Mouse (Mus musculus): ENCODE measurements around the gene Ralbp1. TPM values are rescaled to one million over a fixed set of nuclear protein-coding genes. Genes with fewer than 3 reads are reported as not detected.

Gene Ralbp1
- total RNA-seq, 2 experiments from 2014 or later = 53.1 to 57.8 TPM

DNA sequence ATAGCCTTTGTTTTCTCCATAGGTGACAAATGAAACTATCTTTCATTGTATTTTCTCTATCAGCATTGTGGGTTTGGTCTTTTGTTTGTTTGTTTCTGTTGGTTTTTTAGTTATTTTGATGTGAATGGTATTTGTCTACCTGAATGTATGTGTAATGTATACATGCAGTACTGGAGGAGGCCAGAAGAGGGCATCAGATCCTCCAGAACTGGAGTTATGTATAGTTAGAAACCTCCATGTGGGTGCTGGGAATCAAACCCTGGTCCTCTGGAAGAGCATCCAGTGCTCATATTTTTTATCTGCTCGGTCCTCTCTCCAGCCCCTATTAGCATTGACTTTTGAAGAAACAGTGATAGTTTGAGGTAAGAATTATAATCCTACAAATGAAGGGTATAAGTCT is 17.4 kb upstream of the Ralbp1 start:
- intact Hi-C loops (cut with DNase I) = no loop called here
- no peak for DNase-seq (ENCODE audit: low spot score in 2 of 2)

GRCm38 (mm10) chr17:65902281-65902680 is 16.7 kb upstream of the Ralbp1 start:
- peak in 1 of 2 experiments; percentile 58 for DNase-seq (ENCODE audit: low spot score in 2 of 2)
- intact Hi-C loops (cut with DNase I) = no loop called here

DNA sequence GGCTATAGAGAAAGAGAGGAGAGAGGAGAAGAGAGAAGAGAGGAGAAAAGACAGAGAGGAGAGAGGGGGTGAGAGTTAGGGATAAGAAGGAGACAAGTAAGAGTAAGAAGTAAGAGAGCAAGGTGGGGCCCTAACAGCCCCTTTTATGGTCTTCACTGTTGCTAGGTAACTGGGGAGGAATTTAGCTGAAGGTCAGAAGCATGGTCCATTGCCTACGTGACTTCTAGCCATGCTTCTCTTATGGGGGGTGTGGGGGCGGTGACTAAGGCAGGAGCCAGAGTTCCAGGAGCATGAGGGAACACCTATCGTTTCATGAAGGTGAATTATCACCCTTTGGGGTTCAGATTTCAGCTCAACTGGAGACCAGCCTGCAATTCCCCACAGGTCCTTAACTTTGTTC is 10.4 kb upstream of the Ralbp1 start:
- DNase-seq (ENCODE audit: low spot score in 2 of 2) = no peak
- intact Hi-C loops (cut with DNase I) = no loop called here

DNA sequence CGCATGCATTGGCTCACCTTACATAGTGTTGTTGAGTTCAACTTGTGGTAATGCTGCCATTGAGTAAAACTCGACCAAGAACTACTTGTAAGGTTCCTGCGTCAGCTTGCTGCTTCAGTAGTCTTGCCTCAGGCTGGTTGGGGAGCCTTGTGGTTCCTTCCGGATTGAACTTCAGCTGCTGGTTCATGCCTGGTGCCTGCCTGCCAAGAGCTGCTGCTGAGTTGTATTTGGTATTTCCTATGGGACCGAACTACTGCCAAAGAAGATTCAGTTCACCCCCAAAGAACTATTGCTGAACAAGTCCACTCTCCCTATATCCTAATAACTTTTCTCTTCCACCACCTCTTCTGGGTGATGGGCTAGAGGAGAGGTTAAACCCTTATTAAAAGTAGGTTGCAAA is 3.9 kb upstream of the Ralbp1 start:
- DNase-seq (ENCODE audit: low spot score in 2 of 2) = no peak
- intact Hi-C loops (cut with DNase I) = no loop called here

GRCm38 (mm10) chr17:65886571-65886970 is 973 bp upstream of the Ralbp1 start:
- intact Hi-C loops (cut with DNase I) = no loop called here
- DNase-seq (ENCODE audit: low spot score in 2 of 2) = no peak

DNA sequence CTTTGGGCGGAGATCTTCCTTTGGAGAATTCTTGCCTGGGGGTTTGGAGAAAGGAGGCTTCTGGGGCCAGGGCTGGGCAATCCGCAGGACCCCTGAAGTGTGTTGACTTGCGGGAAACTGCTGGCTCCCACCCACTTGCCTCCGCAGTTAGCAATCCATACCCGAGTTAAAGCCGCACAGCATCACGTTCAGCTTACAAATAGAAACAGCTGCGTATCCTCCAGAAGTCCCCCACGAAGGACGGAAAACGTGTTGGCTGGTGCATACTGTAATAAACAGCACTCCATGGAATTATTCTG is 251 bp downstream of the Ralbp1 start:
- no peak for DNase-seq (ENCODE audit: low spot score in 2 of 2)
- intact Hi-C loops (cut with DNase I) = loop anchor here (1.0 kb wide), 1 partner anchor 65 kb away; no protein-coding TSS in a partner anchor

DNA sequence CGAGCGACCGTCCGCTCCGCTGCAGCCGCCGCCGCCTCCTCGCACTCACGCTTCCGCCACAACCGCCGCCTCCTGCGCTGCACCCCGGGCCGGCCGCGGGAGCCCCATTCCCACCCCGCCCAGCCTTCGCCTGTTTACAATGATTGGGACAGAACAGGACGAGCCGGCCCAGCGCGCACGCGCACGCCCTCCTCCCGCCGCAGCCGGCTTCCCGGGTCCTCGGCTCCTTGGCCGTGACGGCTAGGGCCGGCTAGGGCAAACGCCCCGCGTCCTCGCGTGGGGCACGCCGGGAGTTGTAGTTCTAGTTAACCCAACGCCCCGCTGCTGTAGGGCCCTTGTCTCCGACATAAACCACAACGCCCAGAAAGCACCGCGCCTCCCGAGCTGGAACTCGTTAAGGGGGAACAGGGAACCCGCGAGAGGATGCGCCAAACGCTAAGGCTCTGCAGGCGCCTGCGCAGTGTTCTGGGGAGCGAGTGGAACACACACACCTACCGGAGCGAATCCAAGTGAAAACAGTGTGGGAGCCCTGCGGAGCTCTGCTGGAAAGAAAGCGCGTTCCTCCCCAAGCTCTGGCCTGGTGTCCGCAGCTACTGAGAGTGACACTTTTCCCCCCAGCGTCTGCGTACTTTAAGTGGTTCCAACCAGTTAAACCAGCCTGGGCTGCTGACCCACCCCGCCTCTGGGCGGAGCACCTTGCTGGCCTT is 754 bp downstream of the Ralbp1 start:
- intact Hi-C loops (cut with DNase I) = loop anchor here (1.0 kb wide), 1 partner anchor 65 kb away; no protein-coding TSS in a partner anchor
- DNase-seq (ENCODE audit: low spot score in 2 of 2) = peak; percentile 100

DNA sequence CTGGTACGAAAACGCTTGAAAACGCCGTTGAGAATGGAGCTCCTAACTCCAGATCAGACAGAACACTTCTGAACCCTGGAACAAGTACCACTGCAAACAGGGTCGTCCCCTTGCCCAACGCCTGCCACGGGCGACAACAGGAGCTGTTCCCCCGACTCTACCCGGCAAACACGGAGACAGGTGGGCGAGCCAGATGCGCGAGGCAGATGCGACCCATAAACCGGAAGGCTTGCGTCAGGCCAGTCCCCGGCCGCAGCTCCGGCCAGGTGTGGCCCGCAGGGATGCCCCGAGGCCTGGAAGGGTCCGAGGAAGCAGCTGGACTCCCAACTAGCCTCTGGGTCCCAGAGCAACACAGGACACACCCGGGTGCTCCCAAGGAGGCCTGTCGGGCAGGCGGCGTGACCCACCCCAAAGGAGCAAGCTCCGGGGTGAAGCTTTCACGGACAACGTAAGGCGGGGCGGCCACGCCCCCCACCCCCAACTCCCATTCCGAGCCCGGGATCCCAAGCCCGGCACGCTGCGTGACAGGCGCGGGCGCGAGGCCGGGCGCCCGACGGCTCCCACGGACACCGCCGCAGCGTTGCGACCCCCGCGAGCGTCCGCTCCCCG is 1.4 kb downstream of the Ralbp1 start:
- peak; percentile 30 to 47 for DNase-seq (ENCODE audit: low spot score in 2 of 2)
- intact Hi-C loops (cut with DNase I) = no loop called here

DNA sequence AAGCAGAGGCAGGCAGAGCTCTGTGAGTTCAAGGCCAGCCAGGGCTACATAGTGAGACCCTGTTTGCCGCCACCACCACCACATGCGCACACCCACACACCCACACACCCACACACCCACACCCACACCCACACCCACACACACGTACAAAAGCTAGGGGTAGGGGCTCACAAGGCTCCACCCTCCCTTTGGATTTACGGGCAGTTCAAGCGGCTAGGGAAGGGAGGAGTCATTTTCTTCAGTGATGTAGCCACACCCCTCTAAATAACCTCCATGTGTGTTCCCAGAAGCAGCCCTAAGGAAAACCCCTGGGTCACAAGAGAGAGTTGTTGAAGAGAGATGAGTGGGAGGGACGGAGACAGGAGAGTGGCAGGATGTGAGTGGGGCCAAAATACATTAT is 8.6 kb downstream of the Ralbp1 start:
- DNase-seq (ENCODE audit: low spot score in 2 of 2) = no peak
- intact Hi-C loops (cut with DNase I) = no loop called here

DNA sequence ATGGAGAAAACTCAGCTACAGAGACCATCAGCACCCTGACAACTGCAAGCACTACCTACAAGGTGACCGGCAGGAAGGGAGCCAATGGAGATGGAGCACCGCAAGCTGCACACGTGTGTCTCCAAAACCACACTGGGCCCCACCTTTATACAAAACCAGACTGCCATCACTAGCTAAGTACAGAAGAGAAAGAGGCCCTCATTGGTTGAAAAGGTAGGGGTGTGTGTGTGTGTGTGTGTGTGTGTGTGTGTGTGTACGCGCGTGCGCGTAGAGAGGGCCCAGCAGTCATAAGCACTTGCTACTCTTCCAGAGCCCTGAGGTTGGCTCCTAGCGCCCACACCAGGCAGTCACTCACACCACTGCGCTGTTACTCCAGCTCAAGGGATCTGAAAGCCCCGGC is 11.8 kb downstream of the Ralbp1 start:
- intact Hi-C loops (cut with DNase I) = no loop called here
- no peak for DNase-seq (ENCODE audit: low spot score in 2 of 2)

DNA sequence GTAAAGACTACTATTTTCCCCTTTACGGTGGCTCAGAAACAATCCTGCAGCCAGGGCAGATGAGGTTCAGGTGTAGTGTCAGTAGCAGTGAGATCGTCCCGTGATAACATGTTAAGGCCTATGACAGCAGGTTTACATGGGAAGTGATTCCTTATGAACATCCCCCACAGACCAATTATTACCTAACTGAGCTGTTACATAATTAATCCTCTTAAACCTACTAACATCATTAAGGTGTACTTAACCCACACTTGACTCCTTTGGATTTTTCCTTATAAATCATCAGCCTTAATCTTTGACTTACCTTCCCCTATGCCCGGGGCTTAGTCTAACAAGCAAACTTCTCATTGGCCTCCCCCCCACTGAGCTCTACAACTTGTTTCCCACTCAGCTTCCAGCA is 12.4 kb downstream of the Ralbp1 start:
- DNase-seq (ENCODE audit: low spot score in 2 of 2) = no peak
- intact Hi-C loops (cut with DNase I) = no loop called here

GRCm38 (mm10) chr17:65872652-65873051 is 12.9 kb downstream of the Ralbp1 start:
- intact Hi-C loops (cut with DNase I) = no loop called here
- no peak for DNase-seq (ENCODE audit: low spot score in 2 of 2)

- no peak for DNase-seq (ENCODE audit: low spot score in 2 of 2)
- intact Hi-C loops (cut with DNase I) = no loop called here
Observed at GRCm38 (mm10) chr17:65872051-65872450, 13.5 kb downstream of the Ralbp1 start.

- intact Hi-C loops (cut with DNase I) = no loop called here
- DNase-seq (ENCODE audit: low spot score in 2 of 2) = no peak
Observed at GRCm38 (mm10) chr17:65871641-65872041, 14.0 kb downstream of the Ralbp1 start.

- DNase-seq (ENCODE audit: low spot score in 2 of 2) = peak; percentile 53 to 64
- intact Hi-C loops (cut with DNase I) = no loop called here
Observed at GRCm38 (mm10) chr17:65870146-65870545, 15.5 kb downstream of the Ralbp1 start.

DNA sequence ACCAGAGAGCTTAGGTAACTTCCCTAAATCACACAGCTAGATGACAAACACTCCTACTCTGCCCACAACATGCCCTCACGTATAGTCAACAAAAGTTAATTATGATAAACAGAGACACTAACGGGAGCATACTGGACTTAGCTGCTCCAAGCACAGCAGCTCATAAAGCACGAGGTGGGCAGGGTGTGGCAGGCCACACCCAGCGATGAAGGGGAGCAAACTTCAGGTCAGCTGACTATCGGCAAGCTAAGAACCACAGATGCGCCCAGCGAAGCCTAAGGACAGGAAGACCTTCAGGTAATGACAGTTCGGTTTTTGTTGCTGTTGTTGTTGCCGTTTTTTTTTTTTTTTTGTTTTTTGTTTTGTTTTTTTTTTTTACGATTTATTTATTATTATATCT is 15.9 kb downstream of the Ralbp1 start:
- intact Hi-C loops (cut with DNase I) = loop anchor here (10.0 kb wide), 1 partner anchor 355 kb away; no protein-coding TSS in a partner anchor
- no peak for DNase-seq (ENCODE audit: low spot score in 2 of 2)

DNA sequence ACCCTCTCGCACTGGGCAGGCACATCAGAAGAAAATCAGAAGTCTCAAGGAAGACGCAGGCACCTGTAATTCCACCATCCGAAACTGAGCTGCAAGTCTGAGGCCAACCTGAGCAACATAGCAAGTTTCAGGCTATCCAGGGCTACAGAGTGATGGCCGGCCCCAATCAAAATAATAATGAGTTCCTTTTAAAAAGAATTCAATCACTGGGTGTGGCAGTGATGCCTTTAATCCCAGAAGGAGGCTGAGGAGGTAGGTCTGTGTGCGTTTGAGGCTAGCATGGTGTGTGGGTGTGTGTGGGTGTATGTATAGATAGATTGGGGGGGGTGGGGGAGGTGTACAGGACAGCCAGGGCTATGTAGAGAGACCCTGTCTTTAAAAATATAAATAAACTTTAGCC is 17.6 kb downstream of the Ralbp1 start:
- intact Hi-C loops (cut with DNase I) = loop anchor here (10.0 kb wide), 1 partner anchor 357 kb away; no protein-coding TSS in a partner anchor
- no peak for DNase-seq (ENCODE audit: low spot score in 2 of 2)

GRCm38 (mm10) chr17:65866201-65866600 is 19.4 kb downstream of the Ralbp1 start:
- DNase-seq (ENCODE audit: low spot score in 2 of 2) = no peak
- intact Hi-C loops (cut with DNase I) = loop anchor here (10.0 kb wide), 1 partner anchor 359 kb away; no protein-coding TSS in a partner anchor

- no peak for DNase-seq (ENCODE audit: low spot score in 2 of 2)
- intact Hi-C loops (cut with DNase I) = loop anchor here (10.0 kb wide), 1 partner anchor 360 kb away; no protein-coding TSS in a partner anchor
Observed at GRCm38 (mm10) chr17:65865265-65865664, 20.3 kb downstream of the Ralbp1 start.

DNA sequence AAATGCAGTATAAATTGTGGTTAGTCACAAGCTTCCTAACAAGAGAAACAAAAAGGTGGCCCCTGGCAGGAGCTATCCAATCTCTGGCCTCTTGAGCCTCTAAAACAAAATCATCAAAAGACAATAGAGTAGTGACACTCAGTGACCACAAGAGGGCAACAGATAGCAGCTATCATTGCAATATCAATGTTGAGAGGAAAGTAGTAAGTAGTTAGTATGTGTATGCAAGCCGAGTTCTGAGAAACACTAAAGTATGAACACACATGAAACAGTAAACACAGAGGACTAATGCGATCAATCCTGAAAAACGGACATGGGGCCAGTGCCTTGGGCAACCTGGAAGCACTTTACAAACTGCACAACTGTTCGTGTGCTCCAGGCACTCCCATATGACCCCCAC is 20.9 kb downstream of the Ralbp1 start:
- intact Hi-C loops (cut with DNase I) = loop anchor here (5.0 to 10.0 kb wide), 2 partner anchors 238 to 360 kb away; partner anchors contain the start of gene Ndufv2
- peak in 1 of 2 experiments; percentile 41 for DNase-seq (ENCODE audit: low spot score in 2 of 2)

- peak in 1 of 2 experiments; percentile 26 for DNase-seq (ENCODE audit: low spot score in 2 of 2)
- intact Hi-C loops (cut with DNase I) = loop anchor here (5.0 to 10.0 kb wide), 2 partner anchors 238 to 361 kb away; partner anchors contain the start of gene Ndufv2
Observed at GRCm38 (mm10) chr17:65863830-65864229, 21.8 kb downstream of the Ralbp1 start.

Measured in left cerebral cortex, postnatal 25 days (tissue).